Mouse (Mus musculus): Measurements from ENCODE around the gene As3mt.

DNA sequence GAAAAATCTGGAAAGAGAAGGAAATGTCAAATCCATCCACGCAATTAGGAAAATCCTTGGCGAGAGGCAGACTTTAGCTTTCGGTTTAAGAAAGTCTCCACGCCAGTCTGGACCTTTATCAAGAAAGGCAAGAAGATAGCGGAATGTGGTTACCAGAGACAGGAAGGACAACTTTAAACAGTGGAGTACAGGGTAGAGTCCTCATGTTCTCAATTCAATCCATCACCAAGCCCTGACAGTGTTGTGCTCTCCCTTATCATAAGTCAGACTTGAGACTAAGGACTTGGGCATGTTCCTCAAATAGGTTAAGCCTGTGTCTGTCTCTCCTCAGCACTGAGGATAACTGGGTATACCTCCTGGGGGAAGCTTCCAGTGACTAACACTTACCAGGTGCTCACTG, 37.5 kb upstream of the As3mt start:
- TF ChIP-seq CTCF (conservative IDR thresholded peaks at IDR 0.05; ENCODE audit: low read length): no peak
- TF ChIP-seq NANOG (IDR thresholded peaks at IDR 0.05; ENCODE audit: borderline replicate concordance, low read length): no peak
